ENCODE assay signal across 21 mouse cellular contexts in the genomic region with DNA sequence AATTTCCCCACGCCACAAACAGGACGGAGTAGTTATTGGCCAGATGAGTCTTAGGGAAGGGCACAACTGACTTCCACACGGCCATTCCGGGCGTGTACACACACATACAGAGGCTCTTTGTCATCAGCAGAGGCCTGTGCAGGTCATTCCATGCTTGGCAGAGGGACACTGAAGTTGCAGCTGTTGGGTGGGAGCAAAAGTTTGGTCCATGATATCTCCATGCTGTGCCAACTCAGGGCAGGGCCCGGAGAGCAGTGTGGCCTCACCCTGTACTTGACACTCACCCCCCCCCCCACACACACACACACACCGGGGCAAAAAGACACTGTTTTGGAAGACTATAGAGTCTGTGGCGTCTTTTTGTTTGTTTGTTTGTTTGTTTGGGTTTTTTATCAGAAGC. TPM values are rescaled to one million over a fixed set of nuclear protein-coding genes. Genes with fewer than 3 reads are reported as not detected.
A peak's percentile ranks its signal among the peaks of the same experiment; 100 is the strongest.
DNase-seq lines count a peak whose midpoint lies in the region; ATAC-seq and TF ChIP-seq lines count a peak whose summit lies in the region.
"Had no signal": no experiment of that assay in that cellular context is flagged by ENCODE, and none has a peak within 500 bp of the region (broad histone marks: within the 10 kb centered on the region; RNA-seq: fewer than 3 reads in every experiment).

No protein-coding gene starts in this region.

- H3K79me2 ChIP-seq in C2C12 (ENCODE audit: control insufficient read depth, insufficient read depth): no peaks in the 10 kb centered on the region

- 63% methylated on average over 8 of the region's 8 CpGs for WGBS in limb, embryonic 15.5 days
- WGBS in limb, embryonic 10.5 days: 92% methylated on average over 8 of the region's 8 CpGs
- WGBS in intestine, postnatal 0 days: 69% methylated on average over 8 of the region's 8 CpGs
- WGBS in intestine, embryonic 15.5 days: 79% methylated on average over 8 of the region's 8 CpGs

- H3K4me2 ChIP-seq in limb, embryonic 15.5 days: no peak overlapping the region
- no peak overlapping the region for H3K4me2 ChIP-seq in intestine, postnatal 0 days (replicated peaks; ENCODE audit: low read depth)
- no peak overlapping the region for H3K4me2 ChIP-seq in intestine, embryonic 15.5 days (replicated peaks)
- H3K4me2 ChIP-seq: heart, embryonic 13.5 days; hindbrain, embryonic 13.5 days had no signal

- ATAC-seq in limb, embryonic 15.5 days (ENCODE audit: insufficient number of reproducible peaks, low FRiP score, low TSS enrichment, low read depth): peak; percentile 69
- no peak for ATAC-seq in intestine, postnatal 0 days
- no peak for ATAC-seq in intestine, embryonic 15.5 days
- ATAC-seq: forebrain, embryonic 14.5 days; hindbrain, postnatal 0 days had no signal

- no peaks in the 10 kb centered on the region for H3K9me3 ChIP-seq in limb, embryonic 15.5 days
- no peaks in the 10 kb centered on the region for H3K9me3 ChIP-seq in limb, embryonic 10.5 days (replicated peaks)
- no peaks in the 10 kb centered on the region for H3K9me3 ChIP-seq in intestine, postnatal 0 days (ENCODE audit: control insufficient read depth)
- no peaks in the 10 kb centered on the region for H3K9me3 ChIP-seq in intestine, embryonic 15.5 days
- H3K9me3 ChIP-seq: forebrain, embryonic 10.5 days; heart, embryonic 13.5 days; hindbrain, embryonic 13.5 days had no signal

- H3K27ac ChIP-seq in limb, embryonic 15.5 days: 0 out of 2 replicates have a peak overlapping the region, but pooled peaks have one; percentile 2
- no peak overlapping the region for H3K27ac ChIP-seq in limb, embryonic 10.5 days
- H3K27ac ChIP-seq in intestine, postnatal 0 days (ENCODE audit: low read depth, low read length): no peak overlapping the region
- no peak overlapping the region for H3K27ac ChIP-seq in intestine, embryonic 15.5 days
- H3K27ac ChIP-seq: forebrain, embryonic 10.5 days; hindbrain, embryonic 13.5 days; hindbrain, postnatal 0 days had no signal

- H3K27me3 ChIP-seq in limb, embryonic 15.5 days: no peaks in the 10 kb centered on the region
- no peaks in the 10 kb centered on the region for H3K27me3 ChIP-seq in limb, embryonic 10.5 days (ENCODE audit: low read depth, poor library complexity, severe bottlenecking)
- no peaks in the 10 kb centered on the region for H3K27me3 ChIP-seq in C2C12 (ENCODE audit: control insufficient read depth, insufficient read depth, insufficient read length)
- H3K27me3 ChIP-seq in intestine, postnatal 0 days (replicated peaks; ENCODE audit: control insufficient read depth, insufficient read depth, low read length): no peaks in the 10 kb centered on the region
- no peaks in the 10 kb centered on the region for H3K27me3 ChIP-seq in intestine, embryonic 15.5 days (replicated peaks)
- H3K27me3 ChIP-seq: heart, embryonic 13.5 days; hindbrain, embryonic 13.5 days had no signal

- no peaks in the 10 kb centered on the region for H3K36me3 ChIP-seq in limb, embryonic 15.5 days
- no peaks in the 10 kb centered on the region for H3K36me3 ChIP-seq in limb, embryonic 10.5 days
- no peaks in the 10 kb centered on the region for H3K36me3 ChIP-seq in C2C12 (ENCODE audit: control insufficient read depth, insufficient read depth)
- no peaks in the 10 kb centered on the region for H3K36me3 ChIP-seq in intestine, postnatal 0 days (ENCODE audit: control insufficient read depth, insufficient read depth)
- no peaks in the 10 kb centered on the region for H3K36me3 ChIP-seq in intestine, embryonic 15.5 days
- H3K36me3 ChIP-seq: forebrain, embryonic 10.5 days; hindbrain, embryonic 13.5 days had no signal

- TF ChIP-seq CTCF in C2C12 (IDR thresholded peaks at IDR 0.05; ENCODE audit: control insufficient read depth, insufficient read depth, insufficient read length): no peak
- no peak for TF ChIP-seq CTCF in intestine, postnatal 0 days (IDR thresholded peaks at IDR 0.05; ENCODE audit: low read depth)

- no peak overlapping the region for H3K9ac ChIP-seq in limb, embryonic 15.5 days
- H3K9ac ChIP-seq in intestine, postnatal 0 days (ENCODE audit: low read depth, low read length): no peak overlapping the region
- no peak overlapping the region for H3K9ac ChIP-seq in intestine, embryonic 15.5 days
- H3K9ac ChIP-seq: heart, embryonic 13.5 days; hindbrain, embryonic 13.5 days had no signal

- DNase-seq in gastrocnemius, adult 18-20 months (ENCODE audit: low spot score): peak; percentile 35
- DNase-seq in gastrocnemius, postnatal 10 days: no peak
- no peak for DNase-seq in limb, embryonic 10.5 days (ENCODE audit: low spot score)
- DNase-seq in gastrocnemius, postnatal 25 days: peak; percentile 50
- DNase-seq: adrenal gland, postnatal 10 days; cerebellum, adult 18-20 months; cerebellum, adult 9-11 months; cerebellum, postnatal 36 days; kidney, adult 2 months had no signal

- H3ac ChIP-seq in C2C12 (ENCODE audit: control insufficient read depth, insufficient read length, low read depth): no peak overlapping the region

- H3K79me3 ChIP-seq in C2C12 (ENCODE audit: low read depth): no peaks in the 10 kb centered on the region

- H3K4me1 ChIP-seq in limb, embryonic 15.5 days: peaks cover 7% of the 10 kb centered on the region
- peaks cover 7% of the 10 kb centered on the region; the same call in 1 of the 2 replicates for H3K4me1 ChIP-seq in limb, embryonic 10.5 days
- no peaks in the 10 kb centered on the region for H3K4me1 ChIP-seq in intestine, postnatal 0 days (replicated peaks; ENCODE audit: control insufficient read depth, insufficient read depth, low read length)
- no peaks in the 10 kb centered on the region for H3K4me1 ChIP-seq in intestine, embryonic 15.5 days (replicated peaks)
- H3K4me1 ChIP-seq: hindbrain, embryonic 13.5 days had no signal

- H3K4me3 ChIP-seq in limb, embryonic 15.5 days: no peak overlapping the region
- no peak overlapping the region for H3K4me3 ChIP-seq in limb, embryonic 10.5 days
- H3K4me3 ChIP-seq in C2C12 (ENCODE audit: insufficient read depth, poor library complexity, severe bottlenecking): no peak overlapping the region
- H3K4me3 ChIP-seq in intestine, postnatal 0 days (ENCODE audit: low read depth, low read length): no peak overlapping the region
- H3K4me3 ChIP-seq in intestine, embryonic 15.5 days (replicated peaks): no peak overlapping the region
- H3K4me3 ChIP-seq: erythroblast, embryonic 14.5 days; forebrain, embryonic 10.5 days; heart, embryonic 13.5 days; hindbrain, embryonic 13.5 days had no signal

TF ChIP-seq in C2C12, 6 proteins besides CTCF, POLR2A, EP300 and RAD21:
- TF ChIP-seq MYOD1 (IDR thresholded peaks at IDR 0.05; ENCODE audit: control insufficient read depth, insufficient read length, low read depth): peak; percentile 76
- TF ChIP-seq USF1 (IDR thresholded peaks at IDR 0.05; ENCODE audit: low read depth): no peak
TF ChIP-seq in C2C12: peak in this region for 1.

RNA-seq across cellular contexts. Expression of gene Tmem182, which starts 35.2 kb away (rescaled TPM):
- 100 to 1,000 TPM; 214 to 218 TPM for total RNA-seq in gastrocnemius, adult 18-20 months (2021)
- 100 to 1,000 TPM; 159 to 177 TPM for total RNA-seq in gastrocnemius, postnatal 10 days (2021)
- polyA plus RNA-seq in limb, embryonic 15.5 days (2015; fragmentation: Nextera tagmentation; extraction: Ambion mirVana): 3.3 and 13.0 TPM in 2 replicates
- 0.09 TPM in 1 of 2 replicates, not detected in the other for polyA plus RNA-seq in limb, embryonic 10.5 days (2016; fragmentation: Nextera tagmentation; extraction: Ambion mirVana)
- 0.35 TPM for polyA plus RNA-seq in C2C12 (2012; fragmentation: generic; extraction: Trizol)
- 100 to 1,000 TPM; 190 to 204 TPM for total RNA-seq in gastrocnemius, postnatal 25 days (2021)
- polyA plus RNA-seq in intestine, postnatal 0 days (2015; fragmentation: Nextera tagmentation; extraction: Ambion mirVana): 0.05 and 0.16 TPM in 2 replicates
- 0.11 and 0.25 TPM in 2 replicates for polyA plus RNA-seq in intestine, embryonic 15.5 days (2015; fragmentation: Nextera tagmentation; extraction: Ambion mirVana)
- total RNA-seq: ES-E14; hematopoietic stem cell, adult 5-6 weeks had no signal
- polyA plus RNA-seq: erythroblast, embryonic 14.5 days; forebrain, embryonic 10.5 days; forebrain, embryonic 14.5 days had no signal

RNA-seq across cellular contexts. Expression of gene Mfsd9, which starts 50.1 kb away (rescaled TPM):
- total RNA-seq in gastrocnemius, adult 18-20 months (2021): under 1 TPM; 0.41 to 0.43 TPM
- total RNA-seq in gastrocnemius, postnatal 10 days (2021): 1 to 10 TPM in 1 of 2 experiments, under 1 TPM in 1; 0.85 to 1.0 TPM
- polyA plus RNA-seq in limb, embryonic 15.5 days (2015; fragmentation: Nextera tagmentation; extraction: Ambion mirVana): 3.9 TPM in 2 replicates
- polyA plus RNA-seq in limb, embryonic 10.5 days (2016; fragmentation: Nextera tagmentation; extraction: Ambion mirVana): 2.1 and 3.4 TPM in 2 replicates
- polyA plus RNA-seq in C2C12 (2012; fragmentation: generic; extraction: Trizol): 1.2 TPM
- total RNA-seq in gastrocnemius, postnatal 25 days (2021): under 1 TPM; 0.29 to 0.41 TPM
- polyA plus RNA-seq in intestine, postnatal 0 days (2015; fragmentation: Nextera tagmentation; extraction: Ambion mirVana): 7.6 and 7.8 TPM in 2 replicates
- 4.7 and 4.8 TPM in 2 replicates for polyA plus RNA-seq in intestine, embryonic 15.5 days (2015; fragmentation: Nextera tagmentation; extraction: Ambion mirVana)

Comparison
In these comparisons a context has a peak if more than half of its experiments do, and no peak if none do; other contexts are left out.
1. DNase-seq: peak in gastrocnemius, adult 18-20 months (single experiment) and gastrocnemius, postnatal 25 days (single experiment); none in gastrocnemius, postnatal 10 days (single experiment) and limb, embryonic 10.5 days (single experiment).